Mouse (Mus musculus) lung, adult 2 months (tissue): ENCODE measurements around the gene Mrpl22. TPM values are rescaled to one million over a fixed set of nuclear protein-coding genes. Genes with fewer than 3 reads are reported as not detected.

Experiments
- DNase-seq: peaks from one replicate; pipeline ENCODE4 v3.0.0; 2022
- H3K4me1 ChIP-seq: fragments of 200-500 bp; 2 replicates; pipeline ENCODE4 v1.6.1; 2011; ENCODE audit warnings: low read length; ENCODE audit not compliant: control insufficient read depth, insufficient read depth
- H3K4me3 ChIP-seq: fragments of 200-500 bp; replicated peaks from 2 replicates; pipeline ENCODE3; 2011; ENCODE audit warnings: low read depth, mild to moderate bottlenecking, control low read depth, low read length; ENCODE audit errors: extremely low read depth
- CTCF ChIP-seq: fragments of 200-500 bp; IDR thresholded peaks from 2 replicates; pipeline ENCODE4 v1.5.1; 2011; ENCODE audit warnings: mild to moderate bottlenecking, low read length, control low read depth; ENCODE audit not compliant: insufficient read depth
- POLR2A ChIP-seq: fragments of 200-500 bp; IDR thresholded peaks from 2 replicates; pipeline ENCODE4 v1.6.1; 2011; ENCODE audit warnings: low read depth, mild to moderate bottlenecking, control low read depth, low read length, borderline replicate concordance; ENCODE audit errors: extremely low read depth
- WGBS: fragments of 180-500 bp; shearing (Covaris S2); methylation state at CpG from one replicate; pipeline ENCODE4 v1.1.7; 2018; 5-methylcytosine and 5-hydroxymethylcytosine counted together
- polyA plus RNA-seq: library from polyadenylated mRNA; depleted of rRNA; stranded (reverse); fragments of >200 nt; gene quantifications from 2 replicates; pipeline ENCODE4 v1.2.3, GENCODE M21; 2012

Mrpl22 gene
- polyA plus RNA-seq, 1 experiment = 22.6 TPM

GRCm38 (mm10) chr11:58138821-58139220, 32.6 kb upstream of the Mrpl22 start:
- Histone ChIP-seq H3K4me3 (no peak overlapping the region), H3K4me1 (no peaks in the 10 kb centered on the region)
- 90% methylated on average over 11 of the region's 11 CpGs for WGBS
- DNase-seq = no peak
- TF ChIP-seq CTCF = no peak
- TF ChIP-seq POLR2A = no peak

- no peak for TF ChIP-seq POLR2A
- no peak for TF ChIP-seq CTCF
- H3K4me1 ChIP-seq = no peaks in the 10 kb centered on the region
- 64% methylated on average over 3 of the region's 3 CpGs for WGBS
- DNase-seq = no peak
- no peak overlapping the region for H3K4me3 ChIP-seq
These were observed 32.0 kb upstream of the Mrpl22 start for GRCm38 (mm10) chr11:58139466-58139865.

GRCm38 (mm10) chr11:58143704-58144426, 27.6 kb upstream of the Mrpl22 start:
- TF ChIP-seq CTCF = no peak
- TF ChIP-seq POLR2A = no peak
- Histone ChIP-seq H3K4me3 (no peak overlapping the region), H3K4me1 (no peaks in the 10 kb centered on the region)
- 87% methylated on average over 9 of the region's 9 CpGs for WGBS
- DNase-seq = no peak

- no peak for DNase-seq
- TF ChIP-seq POLR2A = no peak
- no peak for TF ChIP-seq CTCF
- Histone ChIP-seq H3K4me3 (no peak overlapping the region), H3K4me1 (no peaks in the 10 kb centered on the region)
- WGBS = 54% methylated on average over 5 of the region's 5 CpGs
These were observed 25.2 kb upstream of the Mrpl22 start for GRCm38 (mm10) chr11:58146241-58146640.

GRCm38 (mm10) chr11:58155458-58155857, 16.0 kb upstream of the Mrpl22 start:
- Histone ChIP-seq H3K4me3 (no peak overlapping the region), H3K4me1 (no peaks in the 10 kb centered on the region)
- DNase-seq = no peak
- WGBS = 85% methylated on average over 9 of the region's 9 CpGs
- no peak for TF ChIP-seq POLR2A
- no peak for TF ChIP-seq CTCF

- TF ChIP-seq CTCF (no peak), POLR2A (no peak)
- no peak overlapping the region for H3K4me3 ChIP-seq
- DNase-seq = no peak
- no peaks in the 10 kb centered on the region for H3K4me1 ChIP-seq
- WGBS = 76% methylated on average over 3 of the region's 3 CpGs
These were observed 14.6 kb upstream of the Mrpl22 start for GRCm38 (mm10) chr11:58156871-58157270.

- 95% methylated on average over 2 of the region's 2 CpGs for WGBS
- H3K4me1 ChIP-seq = peaks cover 3% of the 10 kb centered on the region; the same call in 1 of the 2 replicates
- no peak for DNase-seq
- no peak for TF ChIP-seq POLR2A
- TF ChIP-seq CTCF = no peak
- H3K4me3 ChIP-seq = no peak overlapping the region
These were observed 6.4 kb upstream of the Mrpl22 start for GRCm38 (mm10) chr11:58165072-58165471.

GRCm38 (mm10) chr11:58167822-58168166, 3.7 kb upstream of the Mrpl22 start:
- no peak for TF ChIP-seq CTCF
- no peak for TF ChIP-seq POLR2A
- Histone ChIP-seq H3K4me1 (peaks cover 6% of the 10 kb centered on the region; the same call in 1 of the 2 replicates), H3K4me3 (peak overlapping the region; percentile 91)
- WGBS = 0% methylated on average over 8 of the region's 8 CpGs
- DNase-seq = no peak

- peak; percentile 81 for DNase-seq
- WGBS = under 1% methylated on average over 71 of the region's 71 CpGs
- TF ChIP-seq POLR2A (peak; percentile 38; the same call in 1 of the 2 replicates), CTCF (no peak)
- Histone ChIP-seq H3K4me1 (peaks cover 6% of the 10 kb centered on the region; the same call in 1 of the 2 replicates), H3K4me3 (peak within 1 kb of the TSS; percentile 91)
These were observed 3.1 kb upstream of the Mrpl22 start, which contains the start of gene Gemin5 for GRCm38 (mm10) chr11:58168167-58168915. Gene Gemin5 (minus strand): TSS chr11:58168539.

GRCm38 (mm10) chr11:58169666-58170065, 1.8 kb upstream of the Mrpl22 start:
- Histone ChIP-seq H3K4me3 (no peak overlapping the region), H3K4me1 (peaks cover 6% of the 10 kb centered on the region; the same call in 1 of the 2 replicates)
- TF ChIP-seq POLR2A = no peak
- TF ChIP-seq CTCF = no peak
- 62% methylated on average over 4 of the region's 4 CpGs for WGBS
- no peak for DNase-seq
